Mouse (Mus musculus) bone marrow, adult 2 months (tissue): ENCODE data around the gene Angptl4. TPM values are rescaled to one million over a fixed set of nuclear protein-coding genes. Genes with fewer than 3 reads are reported as not detected.

ENCODE experiments used
- H3K27ac ChIP-seq: fragments of 200-500 bp; 2 replicates; pipeline ENCODE4 v1.5.1; 2012; ENCODE audit warnings: low read depth, mild to moderate bottlenecking, control low read depth, inconsistent platforms, low read length; ENCODE audit not compliant: control insufficient read depth, poor library complexity, insufficient read depth
- H3K4me1 ChIP-seq: fragments of 200-500 bp; 2 replicates; pipeline ENCODE4 v1.6.1; 2011; ENCODE audit warnings: low read length; ENCODE audit not compliant: control insufficient read depth, insufficient read depth
- H3K4me3 ChIP-seq: fragments of 200-500 bp; replicated peaks from 2 replicates; pipeline ENCODE3; 2011; ENCODE audit warnings: mild to moderate bottlenecking, low read depth, low read length, control low read depth; ENCODE audit not compliant: control insufficient read depth
- CTCF ChIP-seq: fragments of 200-500 bp; IDR thresholded peaks from 2 replicates; pipeline ENCODE4 v1.5.1; 2011; ENCODE audit warnings: low read length, control low read depth; ENCODE audit not compliant: control insufficient read depth, insufficient read depth
- POLR2A ChIP-seq: fragments of 200-500 bp; IDR thresholded peaks from 2 replicates; pipeline ENCODE4 v1.6.1; 2011; ENCODE audit warnings: low read depth, mild to moderate bottlenecking, control low read depth, low read length, borderline replicate concordance; ENCODE audit not compliant: control insufficient read depth
- WGBS: fragments of 180-500 bp; shearing (Covaris S2); methylation state at CpG from one replicate; pipeline ENCODE4 v1.1.7; 2018; 5-methylcytosine and 5-hydroxymethylcytosine counted together
- polyA plus RNA-seq: library from polyadenylated mRNA; stranded (reverse); fragments of >200 nt; gene quantifications from 2 replicates; pipeline ENCODE4 v1.2.4, GENCODE M21; 2011; ENCODE audit warnings: low replicate concordance; ENCODE audit not compliant: missing spikeins, insufficient read depth, insufficient read length

The Angptl4 gene
- polyA plus RNA-seq, 1 experiment, result 7.4 TPM

DNA sequence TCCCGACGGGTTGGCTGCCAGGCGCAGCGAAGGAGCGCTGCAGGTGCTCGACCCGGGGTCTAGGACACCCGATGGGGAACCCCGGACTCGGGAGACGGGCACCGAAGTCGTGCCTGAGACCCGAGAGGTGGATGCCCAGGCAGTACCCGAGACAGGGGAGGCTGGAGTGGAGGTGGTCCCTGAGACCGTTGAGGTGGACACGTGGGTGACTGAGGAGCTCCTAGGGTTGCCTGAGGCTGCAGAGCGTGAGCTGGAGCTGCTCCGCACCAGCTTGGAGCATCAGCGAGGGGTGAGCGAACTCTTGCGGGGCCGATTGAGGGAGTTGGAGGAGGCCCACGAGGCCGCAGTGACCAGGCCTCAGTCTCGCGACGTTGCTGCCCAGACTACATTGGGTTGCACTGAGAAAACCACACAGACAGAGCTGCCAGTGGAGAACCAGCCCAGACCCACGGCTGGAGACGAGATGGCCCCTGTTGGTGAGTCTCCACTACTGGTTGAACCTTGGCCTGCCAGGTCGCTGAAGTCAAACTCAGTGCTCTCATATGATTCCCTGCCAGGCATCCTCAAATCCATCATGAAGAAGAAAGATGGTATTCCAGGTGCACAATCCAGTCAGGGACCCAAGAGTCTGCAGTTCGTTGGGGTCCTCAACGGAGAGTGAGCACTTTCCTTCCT is 36.5 kb upstream of the Angptl4 start:
- TF ChIP-seq POLR2A, result no peak
- no peak for TF ChIP-seq CTCF
- 14% methylated on average over 33 of the region's 33 CpGs for WGBS
- Histone ChIP-seq H3K27ac (peak overlapping the region; percentile 94), H3K4me3 (peak overlapping the region; percentile 68), H3K4me1 (peaks cover 6% of the 10 kb centered on the region)

DNA sequence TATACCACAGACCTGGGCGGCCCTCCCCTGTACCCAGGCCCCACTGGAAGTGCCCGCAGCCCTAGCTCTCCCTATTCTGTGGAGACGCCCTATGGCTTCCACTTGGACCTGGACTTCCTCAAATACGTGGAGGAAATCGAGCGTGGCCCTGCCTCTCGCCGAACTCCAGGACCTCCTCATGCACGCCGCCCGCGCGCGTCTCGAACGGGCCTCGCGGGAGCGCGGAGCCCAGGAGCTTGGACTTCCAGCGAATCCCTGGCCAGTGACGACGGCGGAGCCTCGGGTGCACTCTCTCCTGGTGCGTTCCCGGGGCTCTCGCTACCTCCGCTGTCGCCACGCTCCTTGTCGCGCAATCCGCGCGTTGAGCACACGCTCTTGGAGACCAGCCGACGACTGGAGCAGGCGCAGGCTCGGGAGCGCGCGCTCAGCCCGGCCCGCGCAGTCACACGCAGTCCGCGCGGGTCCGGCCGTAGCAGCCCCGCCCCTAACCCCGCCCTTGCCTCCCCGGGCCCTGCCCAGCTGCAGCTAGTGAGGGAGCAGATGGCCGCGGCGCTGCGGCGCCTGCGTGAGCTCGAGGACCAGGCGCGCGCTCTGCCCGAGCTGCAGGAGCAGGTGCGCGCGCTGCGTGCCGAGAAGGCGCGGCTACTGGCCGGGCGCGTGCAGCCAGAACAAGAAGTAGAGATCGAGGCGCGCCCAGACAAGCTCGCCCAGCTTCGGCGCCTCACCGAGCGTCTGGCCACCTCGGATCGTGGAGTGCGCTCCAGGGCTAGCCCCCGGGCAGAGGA is 35.7 kb upstream of the Angptl4 start:
- under 1% methylated on average over 89 of the region's 89 CpGs for WGBS
- TF ChIP-seq POLR2A, result peak; percentile 54; the same call in 1 of the 2 replicates
- no peak for TF ChIP-seq CTCF
- Histone ChIP-seq H3K4me1 (peaks cover 6% of the 10 kb centered on the region), H3K4me3 (peak overlapping the region; percentile 86), H3K27ac (peak overlapping the region; percentile 94)

DNA sequence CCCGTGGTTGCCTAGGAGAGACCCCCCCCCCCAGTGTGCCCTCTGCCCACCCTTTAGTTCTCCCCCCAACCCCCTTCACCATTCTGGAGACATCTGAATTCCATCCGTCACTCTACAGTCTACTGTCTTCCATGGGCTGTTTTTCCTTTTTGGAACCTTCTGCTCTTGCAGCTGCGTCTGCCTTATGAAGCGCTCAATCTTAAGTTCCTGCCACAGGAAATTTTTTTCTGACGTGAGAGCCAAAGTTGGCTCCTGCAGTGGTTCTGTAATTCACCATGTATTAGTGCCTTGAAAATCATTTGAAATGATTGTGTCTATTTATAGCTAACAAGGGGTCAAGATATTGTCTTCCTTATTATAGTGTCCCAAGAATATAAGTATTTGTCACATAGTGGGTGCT is 35.0 kb upstream of the Angptl4 start:
- TF ChIP-seq CTCF (no peak), POLR2A (no peak)
- Histone ChIP-seq H3K4me3 (peak overlapping the region; percentile 86), H3K4me1 (peaks cover 6% of the 10 kb centered on the region), H3K27ac (no peak overlapping the region; the same call in 1 of the 2 replicates)
- 43% methylated on average over 5 of the region's 5 CpGs for WGBS

DNA sequence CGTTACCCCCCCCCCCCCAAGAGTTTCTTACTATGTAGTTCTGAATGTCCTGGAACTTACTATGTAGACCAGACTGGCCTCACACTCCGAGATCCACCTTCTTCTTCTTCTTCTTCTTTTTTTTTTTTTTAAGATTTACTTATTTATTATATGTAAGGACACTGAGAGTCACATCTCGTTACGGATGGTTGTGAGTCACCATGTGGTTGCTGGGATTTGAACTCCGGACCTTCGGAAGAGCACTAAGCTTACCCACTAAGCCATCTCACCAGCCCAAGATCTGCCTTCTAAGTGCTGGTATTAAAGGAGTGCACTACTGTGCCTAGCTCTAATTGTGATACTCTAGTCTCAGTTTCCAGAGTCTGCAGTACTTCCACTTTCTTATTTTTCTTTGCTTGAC is 33.8 kb upstream of the Angptl4 start:
- H3K4me3 ChIP-seq, result no peak overlapping the region
- 77% methylated on average over 6 of the region's 6 CpGs for WGBS
- peaks cover 6% of the 10 kb centered on the region for H3K4me1 ChIP-seq
- no peak overlapping the region for H3K27ac ChIP-seq
- no peak for TF ChIP-seq POLR2A
- no peak for TF ChIP-seq CTCF

DNA sequence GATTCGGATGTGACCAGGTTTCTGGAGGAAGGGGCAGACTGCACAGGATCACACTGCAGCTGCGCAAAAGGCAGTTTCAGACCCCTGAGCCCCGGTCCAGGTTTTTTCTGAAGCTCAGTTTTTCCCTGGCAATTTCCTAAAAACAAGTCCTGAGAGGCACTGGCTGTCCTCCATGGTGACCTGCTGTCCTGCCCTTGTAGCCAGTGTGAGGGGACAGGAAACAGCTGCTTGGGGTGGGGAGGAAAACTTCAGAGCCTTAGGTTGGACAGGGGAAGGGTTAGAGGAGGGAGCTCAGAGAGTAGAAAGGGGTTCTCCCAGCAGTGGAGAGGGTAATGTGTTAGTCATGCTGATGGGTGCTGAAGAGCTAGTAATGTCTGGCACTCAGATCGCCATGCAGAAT is 31.4 kb upstream of the Angptl4 start:
- H3K4me1 ChIP-seq, result peaks cover 2% of the 10 kb centered on the region
- no peak overlapping the region for H3K27ac ChIP-seq
- no peak overlapping the region for H3K4me3 ChIP-seq
- TF ChIP-seq CTCF (no peak), POLR2A (no peak)
- 48% methylated on average over 4 of the region's 4 CpGs for WGBS

DNA sequence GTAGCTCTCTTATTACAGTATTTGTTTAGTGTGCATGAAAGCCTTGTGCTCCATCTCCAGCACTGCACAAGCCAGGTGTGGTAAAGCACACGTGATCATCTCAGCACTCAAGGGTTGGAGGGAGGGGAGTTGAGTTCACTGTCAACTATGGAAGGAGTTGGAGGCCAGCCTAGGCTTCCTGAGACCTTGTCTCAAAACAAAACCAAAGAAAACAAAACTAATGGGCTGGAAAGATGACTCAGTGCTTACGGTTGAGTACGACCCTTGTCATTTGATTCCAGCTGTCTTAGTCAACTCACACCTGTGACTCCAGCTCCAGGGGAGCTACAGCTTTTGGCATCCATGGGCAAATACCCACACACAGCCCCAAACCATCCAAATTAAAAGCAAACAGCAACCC is 30.8 kb upstream of the Angptl4 start:
- Histone ChIP-seq H3K27ac (no peak overlapping the region), H3K4me3 (no peak overlapping the region), H3K4me1 (peaks cover 1% of the 10 kb centered on the region; the same call in 1 of the 2 replicates)
- TF ChIP-seq POLR2A, result no peak
- WGBS, result 44% methylated on average over 3 of the region's 3 CpGs

DNA sequence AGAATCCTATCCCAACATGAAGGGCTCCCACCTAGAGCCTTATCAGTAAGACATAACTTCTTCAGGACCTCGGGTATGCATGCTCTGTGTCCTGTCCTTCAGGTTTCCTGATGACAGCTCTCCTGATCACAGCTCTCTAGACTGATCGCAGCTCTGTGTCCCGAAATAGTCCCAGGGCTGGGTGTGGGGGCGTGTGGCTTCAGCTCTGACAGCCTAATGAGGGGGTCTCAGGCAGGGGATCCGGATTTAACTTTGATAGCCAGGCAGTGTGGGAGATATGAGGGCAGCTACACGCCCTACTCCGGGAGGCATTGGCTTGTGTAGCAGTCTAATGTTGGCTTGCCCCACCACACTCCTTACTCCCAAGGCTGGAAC is 29.5 kb upstream of the Angptl4 start:
- Histone ChIP-seq H3K27ac (no peak overlapping the region), H3K4me3 (no peak overlapping the region)
- no peak for TF ChIP-seq CTCF
- no peak for TF ChIP-seq POLR2A

DNA sequence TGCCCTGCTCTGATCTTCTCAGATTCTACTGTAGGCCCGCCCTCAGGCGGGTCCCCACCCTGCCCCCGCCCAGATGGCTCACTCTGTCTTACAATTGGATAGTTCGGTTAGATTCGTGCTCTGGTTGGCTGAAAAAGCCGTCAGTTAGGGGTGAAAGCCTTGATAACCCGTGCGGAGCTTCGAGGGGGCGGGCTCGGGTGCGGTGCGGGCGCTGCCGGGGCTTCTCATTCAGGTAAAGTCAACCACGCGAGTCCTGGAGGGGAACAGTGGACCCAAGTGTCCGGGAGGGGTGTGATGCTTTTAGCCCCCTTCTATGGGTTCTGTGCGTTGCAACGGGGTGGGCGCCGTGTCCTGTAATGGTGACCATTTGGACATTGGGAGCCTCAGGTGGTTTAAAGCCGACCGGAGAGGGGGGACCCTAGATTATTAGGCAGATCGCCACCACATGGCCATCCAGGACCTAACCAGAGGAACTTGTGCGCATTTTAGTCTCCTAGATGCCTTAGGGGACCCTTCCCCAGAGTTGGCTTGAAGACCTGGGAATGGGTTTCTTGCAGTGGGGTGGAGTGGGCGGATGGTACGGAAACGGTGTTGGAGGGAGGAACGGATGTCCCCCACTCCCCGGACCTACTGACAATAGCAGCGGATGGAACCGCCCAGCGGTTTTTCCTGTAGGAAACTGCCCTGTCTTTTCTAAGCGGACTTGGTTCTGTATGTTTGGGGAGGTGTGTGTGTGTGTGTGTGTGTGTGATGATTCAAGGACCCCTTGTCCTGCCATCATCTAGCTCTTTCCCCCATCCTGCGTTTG is 28.9 kb upstream of the Angptl4 start, which contains the start of gene Kank3:
Gene Kank3, plus strand, starts transcription at position 186 of the 808 bp plus-strand sequence.
- WGBS, result under 1% methylated on average over 36 of the region's 36 CpGs
- Histone ChIP-seq H3K27ac (no peak within 1 kb of the TSS), H3K4me1 (no peaks in the 10 kb centered on the region; the same call in 1 of the 2 replicates), H3K4me3 (peak within 1 kb of the TSS; percentile 48)
- TF ChIP-seq CTCF (no peak), POLR2A (no peak)

More for the DNA sequence above, 29.5 kb upstream of the Angptl4 start:
- H3K4me1 ChIP-seq, result no peaks in the 10 kb centered on the region; the same call in 1 of the 2 replicates
- 30% methylated on average over 7 of the region's 7 CpGs for WGBS
